Mouse (Mus musculus) hindbrain, postnatal 0 days (tissue): ENCODE measurements at regions not wholly inside any gene's neighbourhood (a gene's known extent, or its start where the extent isn't known, plus 50 kb on each side); places are given as distances from the start of the nearest gene placed in this dataset.
"Not testable (repeated sequence)": the region's sequence is repeated elsewhere in the genome, so short reads cannot be mapped to it uniquely, and the experiment has no call there.

ENCODE experiments used
- ATAC-seq: fragments of 200-750 bp; cut with Nextera tagmentation; 2 replicates; pipeline ENCODE4 v1.8.0; 2017; ENCODE audit warnings: mild to moderate bottlenecking, moderate TSS enrichment, moderate library complexity
- DNase-seq: peaks from one replicate; pipeline ENCODE4 v3.0.0-alpha.2; 2015; ENCODE audit warnings: low spot score
- H3K27ac ChIP-seq: fragments of 300-500 bp; sonication (generic); 2 replicates; pipeline ENCODE4 v1.5.1; 2014; ENCODE audit warnings: mild to moderate bottlenecking
- H3K27me3 ChIP-seq: fragments of 300-500 bp; sonication (generic); 2 replicates; pipeline ENCODE4 v1.6.1; 2014; ENCODE audit warnings: low read length, mixed read lengths; ENCODE audit not compliant: insufficient read depth
- H3K36me3 ChIP-seq: fragments of 300-500 bp; sonication (generic); 2 replicates; pipeline ENCODE4 v1.6.1; 2014; ENCODE audit warnings: low read length, mixed read lengths; ENCODE audit not compliant: insufficient read depth
- H3K4me1 ChIP-seq: fragments of 300-500 bp; sonication (generic); 2 replicates; pipeline ENCODE4 v1.6.1; 2014; ENCODE audit warnings: antibody characterized with exemption, low read length, mixed read lengths; ENCODE audit not compliant: insufficient read depth
- H3K4me2 ChIP-seq: fragments of 300-500 bp; sonication (generic); 2 replicates; pipeline ENCODE4 v1.6.1; 2014; ENCODE audit warnings: low read depth, mild to moderate bottlenecking, low read length, moderate library complexity, mixed read lengths
- H3K4me3 ChIP-seq: fragments of 300-500 bp; sonication (generic); 2 replicates; pipeline ENCODE4 v1.5.1; 2014; ENCODE audit warnings: low read length
- H3K9ac ChIP-seq: fragments of 300-500 bp; sonication (generic); replicated peaks from 2 replicates; pipeline ENCODE4 v1.6.1; 2014; ENCODE audit warnings: mild to moderate bottlenecking, low read length, moderate library complexity, mixed read lengths
- H3K9me3 ChIP-seq: fragments of 300-500 bp; sonication (generic); 2 replicates; pipeline ENCODE4 v1.6.1; 2016; ENCODE audit warnings: low read length, mixed read lengths
- CTCF ChIP-seq: IDR thresholded peaks from 2 replicates; pipeline ENCODE4 v1.5.1; 2016; ENCODE audit warnings: antibody characterized with exemption, control low read depth, low read depth
- WGBS: fragments of 180-500 bp; shearing (Covaris S2); extraction: QIAGEN DNeasy Blood & Tissue Kit; methylation state at CpG from one replicate; pipeline ENCODE4 v1.1.7; 2014; 5-methylcytosine and 5-hydroxymethylcytosine counted together

DNA sequence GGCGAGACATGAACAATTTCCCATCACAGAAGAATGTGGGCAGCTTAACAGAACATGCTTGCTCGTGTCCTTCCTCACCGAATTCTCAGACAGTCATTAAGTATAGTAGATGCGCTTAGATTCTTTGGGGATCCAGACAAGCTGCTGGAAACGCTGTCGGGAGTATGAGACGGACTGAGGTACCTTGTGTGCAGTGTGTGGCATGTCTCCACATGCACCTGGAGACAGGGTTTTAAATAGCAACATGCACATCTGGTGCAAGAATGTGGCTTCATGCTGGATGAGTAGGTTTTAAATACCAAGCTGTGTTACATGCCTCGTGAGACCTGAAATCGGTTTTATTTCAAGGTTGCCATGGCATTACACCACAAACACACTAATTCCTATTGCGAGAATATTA lies 188.5 kb downstream of the Tcp10c start:
- Histone ChIP-seq H3K4me2 (no peak overlapping the region), H3K4me1 (no peaks in the 10 kb centered on the region), H3K9ac (no peak overlapping the region), H3K27ac (no peak overlapping the region), H3K27me3 (no peaks in the 10 kb centered on the region), H3K9me3 (peaks cover 58% of the 10 kb centered on the region), H3K4me3 (no peak overlapping the region), H3K36me3 (no peaks in the 10 kb centered on the region)
- ATAC-seq (peak; percentile 15; the same call in 1 of the 2 replicates), DNase-seq (peak; percentile 35)
- 83% methylated on average over 10 of the region's 10 CpGs for WGBS
- TF ChIP-seq CTCF = no peak

DNA sequence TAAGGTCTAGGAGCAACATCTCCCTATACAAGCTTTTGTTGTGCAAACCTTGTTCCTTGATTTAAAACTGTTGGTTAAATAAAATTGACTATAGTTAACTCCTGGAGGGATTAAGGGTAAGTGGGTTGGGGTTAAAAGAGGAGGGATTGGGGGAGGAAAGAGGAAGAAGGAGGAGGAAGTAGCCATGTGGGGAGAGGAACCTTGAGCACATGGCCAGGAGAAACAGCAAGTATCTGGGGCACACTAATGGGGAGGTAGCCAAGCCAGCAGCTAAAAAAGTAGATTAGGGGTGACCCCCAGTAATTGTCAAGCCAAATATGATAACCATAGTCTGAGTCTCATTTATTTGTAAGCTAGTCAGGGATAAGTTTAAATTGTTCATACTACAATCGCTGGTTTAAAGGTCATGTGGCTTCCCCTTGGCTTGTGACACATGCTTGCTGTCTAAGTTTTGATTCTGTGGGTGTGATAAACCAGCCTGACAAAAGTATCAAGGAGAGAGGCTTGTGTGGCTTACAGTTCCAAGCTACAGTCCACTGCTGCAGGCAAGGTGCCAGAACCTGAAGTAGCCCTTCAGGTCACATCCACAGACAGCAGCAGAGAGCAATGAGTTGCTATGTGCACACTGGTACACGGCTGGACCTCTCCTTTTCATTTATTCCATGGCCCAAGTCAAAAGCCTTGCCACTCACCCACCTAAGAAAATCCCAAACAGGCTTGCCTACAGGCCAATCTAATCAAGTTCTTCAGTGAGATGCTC lies 189.8 kb downstream of the Tcp10c start:
- 65% methylated on average over 2 of the region's 2 CpGs for WGBS
- Histone ChIP-seq H3K27ac (no peak overlapping the region), H3K4me1 (no peaks in the 10 kb centered on the region), H3K27me3 (no peaks in the 10 kb centered on the region), H3K9me3 (peaks cover 72% of the 10 kb centered on the region), H3K4me2 (no peak overlapping the region), H3K36me3 (no peaks in the 10 kb centered on the region), H3K9ac (no peak overlapping the region), H3K4me3 (no peak overlapping the region)
- DNase-seq = peak; percentile 31
- ATAC-seq = no peak
- 0 out of 2 replicates have a peak, but pooled peaks have one; percentile 13 for TF ChIP-seq CTCF

DNA sequence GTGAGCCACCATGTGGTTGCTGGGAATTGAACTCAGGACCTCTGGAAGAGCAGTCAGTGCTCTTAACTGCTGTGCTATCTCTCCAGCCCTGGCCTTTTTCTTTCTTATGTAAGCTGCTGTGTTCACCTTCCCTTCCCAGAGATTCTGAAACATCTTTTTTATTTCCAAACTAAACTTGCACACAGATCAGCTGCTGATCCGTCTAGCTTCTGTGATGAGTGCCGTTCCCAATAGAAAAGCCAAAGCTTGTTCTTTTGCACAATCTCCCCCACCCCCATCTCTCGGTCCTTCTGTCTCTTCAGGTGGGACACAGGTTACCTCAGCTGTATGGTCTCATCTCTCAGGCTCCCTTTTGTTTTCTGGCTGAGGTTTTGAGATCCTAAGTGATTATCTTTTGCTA lies 191.9 kb downstream of the Tcp10c start:
- Histone ChIP-seq H3K4me3 (no peak overlapping the region), H3K36me3 (no peaks in the 10 kb centered on the region), H3K9me3 (peaks cover 64% of the 10 kb centered on the region), H3K27me3 (no peaks in the 10 kb centered on the region), H3K4me1 (no peaks in the 10 kb centered on the region), H3K27ac (no peak overlapping the region), H3K4me2 (no peak overlapping the region), H3K9ac (no peak overlapping the region)
- DNase-seq (peak; percentile 1), ATAC-seq (no peak)
- no peak for TF ChIP-seq CTCF
- 63% methylated on average over 3 of the region's 3 CpGs for WGBS

DNA sequence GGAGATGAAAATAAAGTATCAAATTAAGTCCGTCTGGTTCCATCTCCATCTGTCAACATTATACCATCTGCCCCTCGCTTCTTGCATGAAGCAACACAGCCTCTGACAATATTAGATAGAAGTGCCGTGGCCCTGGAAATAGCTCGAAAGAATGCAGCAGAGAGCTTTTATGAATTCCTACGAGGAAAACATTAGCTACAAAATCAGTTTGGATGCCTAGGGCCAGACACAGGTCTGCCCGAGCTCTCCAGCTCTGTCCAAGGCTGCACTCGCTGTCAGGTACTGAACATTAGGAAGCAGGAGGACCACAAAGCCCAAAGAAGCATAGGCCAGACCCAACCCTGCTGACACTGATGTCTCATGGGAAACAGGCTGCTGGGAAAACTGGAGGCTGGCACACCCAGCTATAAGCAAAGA lies 192.3 kb downstream of the Tcp10c start:
- H3K9ac ChIP-seq = no peak overlapping the region
- DNase-seq (peak; percentile 4), ATAC-seq (no peak)
- no peak overlapping the region for H3K4me3 ChIP-seq
- no peak overlapping the region for H3K4me2 ChIP-seq
- H3K36me3 ChIP-seq = no peaks in the 10 kb centered on the region
- 82% methylated on average over 7 of the region's 7 CpGs for WGBS
- no peaks in the 10 kb centered on the region for H3K4me1 ChIP-seq
- no peak for TF ChIP-seq CTCF
- no peak overlapping the region for H3K27ac ChIP-seq
- no peaks in the 10 kb centered on the region for H3K27me3 ChIP-seq
- peaks cover 62% of the 10 kb centered on the region for H3K9me3 ChIP-seq

DNA sequence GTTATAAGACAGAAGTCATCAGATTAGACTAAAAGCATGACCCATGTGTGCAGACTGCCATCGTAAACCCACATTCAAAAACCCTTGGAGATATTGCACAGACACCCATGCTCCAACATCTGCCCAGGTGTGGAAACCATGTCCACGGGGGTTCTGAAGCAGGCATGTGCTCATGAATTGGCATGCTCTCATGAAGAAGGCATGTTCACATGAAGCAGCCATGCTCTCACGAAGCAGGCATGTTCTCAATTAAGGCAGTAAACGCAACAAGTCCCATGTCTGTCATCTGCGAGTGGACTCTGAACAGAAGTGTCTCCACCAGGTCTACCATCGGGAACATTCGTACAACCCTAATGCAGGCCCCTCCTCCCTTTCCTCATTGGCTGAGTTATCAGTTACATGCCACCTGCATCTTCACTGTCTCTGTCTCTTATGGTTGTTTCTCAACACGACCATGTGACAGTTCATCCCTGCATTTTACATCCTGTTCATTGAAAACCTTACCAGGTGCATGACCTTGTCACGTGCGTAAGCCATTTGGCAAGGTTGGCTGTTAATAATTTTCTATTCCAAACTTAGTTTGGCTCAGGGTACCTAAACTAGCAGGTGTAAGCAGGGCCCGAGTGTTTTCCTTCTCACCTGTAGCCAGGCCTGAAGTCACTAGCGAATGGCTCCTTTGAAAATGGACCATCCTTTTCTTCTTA lies 193.4 kb downstream of the Tcp10c start:
- Histone ChIP-seq H3K4me2 (no peak overlapping the region), H3K9me3 (peaks cover 56% of the 10 kb centered on the region), H3K4me3 (no peak overlapping the region), H3K27me3 (no peaks in the 10 kb centered on the region), H3K4me1 (no peaks in the 10 kb centered on the region), H3K36me3 (no peaks in the 10 kb centered on the region), H3K9ac (no peak overlapping the region), H3K27ac (no peak overlapping the region)
- 66% methylated on average over 12 of the region's 12 CpGs for whole genome bisulfite sequencing
- ATAC-seq (no peak), DNase-seq (no peak)
- no peak for TF ChIP-seq CTCF

GRCm38 (mm10) chr17:13549975-13550895 lies 195.9 kb downstream of the Tcp10c start:
- Histone ChIP-seq H3K27me3 (no peaks in the 10 kb centered on the region), H3K36me3 (no peaks in the 10 kb centered on the region), H3K27ac (no peak overlapping the region), H3K9ac (no peak overlapping the region), H3K4me1 (no peaks in the 10 kb centered on the region), H3K4me2 (no peak overlapping the region), H3K9me3 (peaks cover 35% of the 10 kb centered on the region), H3K4me3 (no peak overlapping the region)
- no peak for TF ChIP-seq CTCF
- DNase-seq (peak; percentile 45), ATAC-seq (peak; percentile 81)
- 59% methylated on average over 9 of the region's 9 CpGs for WGBS

- H3K36me3 ChIP-seq, H3K9ac ChIP-seq, H3K4me2 ChIP-seq, DNase-seq, H3K27ac ChIP-seq, H3K27me3 ChIP-seq, H3K4me1 ChIP-seq, H3K4me3 ChIP-seq: not testable (repeated sequence)
- ATAC-seq = peak; percentile 68
- peaks cover 33% of the 10 kb centered on the region for H3K9me3 ChIP-seq
These were observed 196.5 kb downstream of the Tcp10c start for GRCm38 (mm10) chr17:13550896-13551267.

DNA sequence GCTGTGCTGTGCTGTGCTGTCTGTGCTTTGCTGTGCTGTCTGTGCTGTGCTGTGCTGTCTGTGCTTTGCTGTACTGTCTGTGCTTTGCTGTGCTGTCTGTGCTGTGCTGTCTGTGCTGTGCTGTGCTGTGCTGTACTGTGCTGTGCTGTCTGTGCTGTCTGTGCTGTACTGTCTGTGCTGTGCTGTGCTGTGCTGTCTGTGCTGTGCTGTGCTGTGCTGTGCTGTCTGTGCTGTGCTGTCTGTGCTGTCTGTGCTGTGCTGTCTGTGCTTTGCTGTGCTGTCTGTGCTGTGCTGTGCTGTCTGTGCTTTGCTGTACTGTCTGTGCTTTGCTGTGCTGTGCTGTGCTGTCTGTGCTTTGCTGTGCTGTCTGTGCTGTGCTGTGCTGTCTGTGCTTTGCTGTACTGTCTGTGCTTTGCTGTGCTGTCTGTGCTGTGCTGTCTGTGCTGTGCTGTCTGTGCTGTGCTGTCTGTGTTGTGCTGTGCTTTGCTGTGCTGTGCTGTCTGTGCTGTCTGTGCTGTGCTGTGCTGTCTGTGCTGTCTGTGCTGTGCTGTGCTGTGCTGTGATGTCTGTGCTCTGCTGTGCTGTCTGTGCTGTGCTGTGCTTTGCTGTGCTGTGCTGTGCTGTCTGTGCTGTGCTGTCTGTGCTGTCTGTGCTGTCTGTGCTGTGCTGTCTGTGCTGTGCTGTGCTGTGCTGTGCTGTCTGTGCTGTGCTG lies 197.5 kb downstream of the Tcp10c start:
- not testable (repeated sequence) for H3K27ac ChIP-seq, H3K36me3 ChIP-seq, H3K4me2 ChIP-seq, H3K4me3 ChIP-seq, H3K4me1 ChIP-seq, H3K27me3 ChIP-seq, H3K9ac ChIP-seq
- peaks cover 27% of the 10 kb centered on the region for H3K9me3 ChIP-seq
- peak; percentile 54 for DNase-seq
- ATAC-seq = peak; percentile 80

DNA sequence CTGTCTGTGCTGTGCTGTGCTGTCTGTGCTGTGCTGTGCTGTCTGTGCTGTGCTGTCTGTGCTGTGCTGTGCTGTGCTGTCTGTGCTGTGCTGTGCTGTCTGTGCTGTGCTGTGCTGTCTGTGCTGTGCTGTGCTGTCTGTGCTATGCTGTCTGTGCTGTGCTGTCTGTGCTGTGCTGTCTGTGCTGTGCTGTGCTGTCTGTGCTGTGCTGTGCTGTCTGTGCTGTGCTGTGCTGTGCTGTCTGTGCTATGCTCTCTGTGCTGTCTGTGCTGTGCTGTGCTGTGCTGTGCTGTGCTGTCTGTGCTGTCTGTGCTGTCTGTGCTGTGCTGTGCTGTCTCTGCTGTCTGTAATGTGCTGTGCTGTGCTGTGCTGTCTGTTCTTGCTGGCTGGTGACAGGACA lies 198.5 kb downstream of the Tcp10c start:
- H3K36me3 ChIP-seq, H3K27ac ChIP-seq, H3K4me2 ChIP-seq, H3K4me3 ChIP-seq, H3K9ac ChIP-seq, H3K27me3 ChIP-seq, H3K4me1 ChIP-seq: not testable (repeated sequence)
- peak; percentile 82 for ATAC-seq
- H3K9me3 ChIP-seq = peaks cover 18% of the 10 kb centered on the region
- DNase-seq = peak; percentile 47
